Mouse (Mus musculus) Patski (cell line): ENCODE data around the gene Lmo7. TPM values are rescaled to one million over a fixed set of nuclear protein-coding genes. Genes with fewer than 3 reads are reported as not detected.

Experiments used
- ATAC-seq: fragments of 100-300 bp; one replicate; pipeline ENCODE4 v1.8.0; 2021
- CTCF ChIA-PET: fragments of 350-600 bp; sonication (Branson Sonifier 250); formaldehyde crosslinking; loops from one replicate; lab custom pipeline; 2022; ENCODE audit warnings: inconsistent platforms; lab: Charles Lee
- POLR2A ChIA-PET: fragments of 350-600 bp; sonication (Branson Sonifier 250); formaldehyde crosslinking; loops from one replicate; lab custom pipeline; 2022; ENCODE audit warnings: antibody characterized with exemption, inconsistent platforms; lab: Charles Lee
- DNase-seq: peaks from one replicate; pipeline ENCODE4 v3.0.0-alpha.2; 2011; ENCODE audit warnings: low read depth, low spot score
- H3K27me3 ChIP-seq: fragments of 371-371 bp; one replicate; pipeline ENCODE4 v1.5.1; 2021
- CTCF ChIP-seq: fragments of 100-300 bp; IDR thresholded peaks from one replicate; pipeline ENCODE4 v1.5.1; 2021
- in situ Hi-C: fragments of 300-500 bp; cut with MboI; formaldehyde crosslinking; loops from 3 replicates; pipeline ENCODE4 v1.11.1; 2018; ENCODE audit warnings: low pct_unique_long_range_greater_than_20kb, mixed read lengths
- polyA plus RNA-seq: library from polyadenylated mRNA; unstranded; gene quantifications from one replicate; pipeline ENCODE4 v1.2.3, GENCODE M21; 2021

The Lmo7 gene
- polyA plus RNA-seq, 1 experiment from 2014 or later = 60.7 TPM

DNA sequence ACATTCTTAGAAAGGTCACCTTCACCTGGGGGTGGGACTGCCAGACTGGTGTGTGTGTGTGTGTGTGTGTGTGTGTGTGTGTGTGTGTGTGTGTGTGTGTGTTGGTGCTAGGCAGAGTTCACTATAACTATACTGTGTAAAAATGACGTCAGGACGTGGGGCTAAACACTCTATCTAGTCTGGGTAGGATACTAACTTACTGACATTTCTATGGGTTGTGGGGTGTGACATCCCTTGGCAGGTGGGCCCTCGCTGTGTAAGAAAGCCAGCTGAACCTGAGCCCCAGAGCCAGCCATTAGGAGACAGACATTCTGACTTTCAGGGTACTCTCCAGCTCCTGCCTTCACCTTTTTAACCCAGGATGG is 47.4 kb downstream of the Lmo7 start:
- TF ChIP-seq CTCF = no peak
- CTCF ChIA-PET = interaction anchor here (1.4 to 1.9 kb wide), 2 partner anchors 15 to 169 kb away, joined by 5 to 6 read pairs; no protein-coding TSS in a partner anchor

DNA sequence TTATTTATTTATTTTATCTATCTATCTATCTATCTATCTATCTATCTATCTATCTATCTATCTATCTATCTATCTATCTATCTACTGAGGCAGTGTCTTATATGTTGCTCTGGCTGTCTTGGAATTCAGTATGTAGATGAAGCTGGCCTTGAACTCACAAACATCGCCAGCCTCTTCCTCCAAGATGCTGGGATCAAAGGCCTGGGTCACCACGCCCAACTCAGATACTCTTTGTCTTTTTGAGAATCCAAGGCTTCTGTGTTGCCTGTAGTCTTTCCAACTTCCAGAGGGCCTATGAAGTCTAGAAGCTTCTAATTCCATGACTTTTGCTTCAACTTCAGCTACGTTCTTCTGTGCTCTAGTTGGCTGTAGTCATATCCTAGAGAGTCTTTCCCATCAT is 48.7 kb downstream of the Lmo7 start:
- TF ChIP-seq CTCF = no peak
- DNase-seq (no peak), ATAC-seq (no peak)
- no peaks in the 10 kb centered on the region for H3K27me3 ChIP-seq
- POLR2A ChIA-PET = no interaction called here
- CTCF ChIA-PET = interaction anchor here (1.5 kb wide), 1 partner anchor 28 kb away, joined by 3 read pairs; no protein-coding TSS in a partner anchor
- in situ Hi-C loops = loop anchor here (25.0 kb wide), 1 partner anchor 1209 kb away; the partner anchor contains the start of gene Kctd12

More for the DNA sequence above, 47.4 kb downstream of the Lmo7 start:
- in situ Hi-C loops = loop anchor here (25.0 kb wide), 1 partner anchor 1210 kb away; the partner anchor contains the start of gene Kctd12
- POLR2A ChIA-PET = no interaction called here
- ATAC-seq (no peak), DNase-seq (no peak)
- H3K27me3 ChIP-seq = no peaks in the 10 kb centered on the region

DNA sequence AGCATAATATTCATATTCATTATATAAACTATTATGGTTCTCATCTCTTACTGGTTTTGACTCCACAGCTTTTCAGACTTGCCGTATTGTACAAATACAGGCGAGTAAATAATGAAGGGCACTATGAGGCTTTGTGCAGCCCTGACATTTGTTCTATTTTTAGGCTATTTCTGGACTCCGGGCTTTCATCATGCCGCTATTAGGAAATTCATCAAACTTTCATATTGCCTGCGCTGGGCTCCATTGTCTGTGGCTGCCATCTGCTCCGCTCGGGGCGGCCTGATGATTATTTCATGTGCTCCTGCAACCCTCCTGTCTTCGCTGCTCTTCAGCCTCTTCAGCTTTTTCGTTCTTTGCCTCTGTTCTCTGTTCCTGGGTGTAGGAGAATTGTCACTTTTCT is 50.3 kb downstream of the Lmo7 start:
- POLR2A ChIA-PET = interaction anchor here (0.6 kb wide), 1 partner anchor 87 kb away, joined by 3 read pairs; no protein-coding TSS in a partner anchor
- ATAC-seq = no peak
- in situ Hi-C loops = loop anchor here (5.0 to 25.0 kb wide), 3 partner anchors 147 to 1207 kb away; partner anchors contain the start of gene Kctd12
- TF ChIP-seq CTCF = no peak
- CTCF ChIA-PET = no interaction called here
- no peak for DNase-seq
- no peaks in the 10 kb centered on the region for H3K27me3 ChIP-seq

DNA sequence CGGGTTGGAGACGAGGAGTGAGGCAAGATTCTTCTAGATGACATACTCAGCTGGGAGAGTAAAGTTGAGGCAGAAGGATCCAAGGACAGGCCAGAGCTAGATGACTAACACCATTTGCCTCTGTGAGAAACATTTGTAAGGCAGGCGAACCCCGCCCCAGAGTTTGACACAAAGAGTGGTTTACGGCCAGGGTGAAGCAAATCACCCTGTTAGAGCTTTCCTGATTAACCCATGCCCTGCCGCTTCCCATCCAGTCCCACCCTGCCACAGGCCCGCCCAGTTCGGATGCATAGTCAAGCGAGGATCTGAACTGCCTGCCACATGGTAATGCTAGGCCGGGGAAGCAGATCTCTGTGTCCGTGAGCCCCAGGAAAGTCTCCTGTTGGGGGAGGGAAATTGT is 51.5 kb downstream of the Lmo7 start:
- ATAC-seq (no peak), DNase-seq (no peak)
- CTCF ChIA-PET = interaction anchor here (0.7 to 2.1 kb wide), 8 partner anchors 73 to 162 kb away, joined by 3 to 6 read pairs (median 4); no protein-coding TSS in a partner anchor
- H3K27me3 ChIP-seq = no peaks in the 10 kb centered on the region
- POLR2A ChIA-PET = no interaction called here
- in situ Hi-C loops = loop anchor here (5.0 to 25.0 kb wide), 3 partner anchors 146 to 1206 kb away; partner anchors contain the start of gene Kctd12
- no peak for TF ChIP-seq CTCF

DNA sequence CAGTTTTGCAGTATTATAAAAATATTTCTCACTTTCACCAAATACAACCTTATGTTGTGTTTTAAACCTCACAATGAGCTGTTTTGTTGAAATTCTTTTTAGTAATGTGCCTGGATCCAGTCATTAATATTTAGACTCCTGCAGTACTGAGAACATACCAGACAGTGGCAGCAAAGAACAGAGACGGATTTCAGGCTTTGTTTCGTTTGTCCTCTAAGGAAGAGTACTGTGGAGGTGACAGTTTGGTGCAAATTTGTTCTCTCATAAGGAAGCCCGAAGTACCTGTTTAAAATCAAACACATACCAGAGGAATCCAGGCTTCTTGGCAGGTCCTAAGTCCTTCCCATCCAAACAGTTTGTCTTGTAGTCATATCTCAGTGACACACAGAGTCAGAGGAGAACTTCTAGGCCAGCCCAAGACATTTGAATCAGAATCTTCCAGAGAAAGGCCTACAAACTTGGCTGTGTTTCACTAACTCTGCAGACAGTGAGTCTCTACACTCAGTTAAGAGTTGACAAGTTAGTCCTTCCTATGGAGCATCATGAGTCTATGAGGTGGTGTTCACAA is 52.3 kb downstream of the Lmo7 start:
- CTCF ChIA-PET = interaction anchor here (0.7 to 2.1 kb wide), 8 partner anchors 72 to 161 kb away, joined by 3 to 6 read pairs (median 4); no protein-coding TSS in a partner anchor
- H3K27me3 ChIP-seq = no peaks in the 10 kb centered on the region
- POLR2A ChIA-PET = no interaction called here
- DNase-seq (no peak), ATAC-seq (no peak)
- peak; percentile 74 for TF ChIP-seq CTCF
- in situ Hi-C loops = loop anchor here (5.0 to 25.0 kb wide), 3 partner anchors 145 to 1205 kb away; partner anchors contain the start of gene Kctd12

DNA sequence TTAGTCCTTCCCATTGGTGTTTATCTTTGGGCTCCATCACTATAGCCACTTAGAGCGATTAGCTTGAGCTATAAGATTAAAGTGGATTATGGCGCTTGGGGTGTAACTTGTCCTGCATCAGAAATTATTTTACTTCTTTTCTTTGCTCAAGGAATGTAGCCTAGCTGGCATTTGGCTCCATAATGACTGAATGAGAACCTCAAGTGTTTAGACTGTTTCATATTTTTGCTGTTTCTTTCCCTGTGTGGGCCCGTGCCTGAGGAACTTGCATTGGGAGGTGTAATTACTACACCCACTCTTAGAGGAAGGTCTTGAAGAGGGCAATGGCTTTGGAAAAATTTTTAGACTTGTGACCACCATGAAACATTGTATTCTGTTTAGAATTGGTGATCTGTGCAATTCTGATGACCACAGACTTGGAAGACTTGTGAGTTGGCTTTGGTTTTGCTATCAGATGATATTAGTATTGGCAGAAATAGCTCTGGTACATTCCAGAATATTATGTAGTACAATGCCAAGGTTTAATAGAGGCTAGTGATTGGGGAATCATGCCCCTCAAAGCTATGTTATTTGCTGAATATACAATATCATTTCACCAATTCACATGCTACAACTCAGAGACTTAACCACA is 54.7 kb downstream of the Lmo7 start:
- TF ChIP-seq CTCF = no peak
- POLR2A ChIA-PET = interaction anchor here (1.2 kb wide), 1 partner anchor 56 kb away, joined by 3 read pairs; no protein-coding TSS in a partner anchor
- CTCF ChIA-PET = interaction anchor here (0.9 to 1.9 kb wide), 5 partner anchors 9 to 130 kb away, joined by 3 to 8 read pairs (median 3); no protein-coding TSS in a partner anchor

DNA sequence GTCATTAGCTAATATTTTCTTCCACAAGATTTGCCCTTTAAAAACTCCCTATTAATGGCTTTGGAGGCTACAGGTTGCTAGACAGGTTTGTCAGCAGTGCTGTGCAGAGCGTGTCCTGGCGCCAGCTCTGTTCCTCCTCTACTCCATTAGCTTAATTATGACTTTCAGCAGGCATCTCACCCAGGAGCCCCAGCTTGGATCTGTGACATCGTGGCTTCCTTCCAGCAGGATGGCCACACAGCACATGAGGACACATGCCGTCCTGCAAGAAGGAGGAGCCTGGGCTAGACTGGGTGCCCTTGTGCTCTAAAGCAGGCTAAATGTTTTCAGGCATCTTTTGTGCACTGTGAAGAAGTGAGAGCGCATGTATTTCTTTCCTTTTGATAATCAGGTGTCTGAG is 58.1 kb downstream of the Lmo7 start:
- ChIA-PET POLR2A (no interaction called here), CTCF (interaction anchor here (0.6 to 1.2 kb wide), 2 partner anchors 14 to 43 kb away, joined by 3 to 4 read pairs; no protein-coding TSS in a partner anchor)
- no peak for TF ChIP-seq CTCF
- ATAC-seq (peak; percentile 35), DNase-seq (no peak)
- no peaks in the 10 kb centered on the region for H3K27me3 ChIP-seq
- in situ Hi-C loops = loop anchor here (25.0 kb wide), 1 partner anchor 1199 kb away; the partner anchor contains the start of gene Kctd12

More for the DNA sequence above, 54.7 kb downstream of the Lmo7 start:
- no peaks in the 10 kb centered on the region for H3K27me3 ChIP-seq
- DNase-seq (no peak), ATAC-seq (no peak)
- in situ Hi-C loops = loop anchor here (5.0 to 25.0 kb wide), 3 partner anchors 143 to 1203 kb away; partner anchors contain the start of gene Kctd12

DNA sequence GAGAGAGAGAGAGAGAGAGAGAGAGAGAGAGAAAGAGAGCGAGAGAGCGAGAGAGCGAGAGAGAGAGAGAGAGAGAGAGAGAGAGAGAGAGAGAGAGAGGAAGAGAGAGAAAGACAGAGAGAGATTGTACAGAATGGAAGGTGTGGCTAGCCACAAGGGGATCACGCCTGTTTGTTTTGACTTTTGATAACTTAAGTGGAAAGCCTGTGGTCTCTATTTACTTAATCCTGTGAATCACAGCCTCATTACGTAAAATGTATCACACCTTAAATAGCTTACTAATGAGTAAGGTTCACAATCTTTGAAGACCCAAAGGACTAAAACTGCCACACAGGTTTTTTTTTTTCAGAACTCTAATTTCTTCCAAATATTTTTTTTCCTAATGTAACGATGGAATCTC is 58.7 kb downstream of the Lmo7 start:
- ChIA-PET CTCF (interaction anchor here (0.6 to 1.2 kb wide), 2 partner anchors 14 to 42 kb away, joined by 3 to 4 read pairs; no protein-coding TSS in a partner anchor), POLR2A (no interaction called here)
- in situ Hi-C loops = loop anchor here (25.0 kb wide), 1 partner anchor 1199 kb away; the partner anchor contains the start of gene Kctd12
- no peaks in the 10 kb centered on the region for H3K27me3 ChIP-seq
- DNase-seq (no peak), ATAC-seq (no peak)
- TF ChIP-seq CTCF = no peak

DNA sequence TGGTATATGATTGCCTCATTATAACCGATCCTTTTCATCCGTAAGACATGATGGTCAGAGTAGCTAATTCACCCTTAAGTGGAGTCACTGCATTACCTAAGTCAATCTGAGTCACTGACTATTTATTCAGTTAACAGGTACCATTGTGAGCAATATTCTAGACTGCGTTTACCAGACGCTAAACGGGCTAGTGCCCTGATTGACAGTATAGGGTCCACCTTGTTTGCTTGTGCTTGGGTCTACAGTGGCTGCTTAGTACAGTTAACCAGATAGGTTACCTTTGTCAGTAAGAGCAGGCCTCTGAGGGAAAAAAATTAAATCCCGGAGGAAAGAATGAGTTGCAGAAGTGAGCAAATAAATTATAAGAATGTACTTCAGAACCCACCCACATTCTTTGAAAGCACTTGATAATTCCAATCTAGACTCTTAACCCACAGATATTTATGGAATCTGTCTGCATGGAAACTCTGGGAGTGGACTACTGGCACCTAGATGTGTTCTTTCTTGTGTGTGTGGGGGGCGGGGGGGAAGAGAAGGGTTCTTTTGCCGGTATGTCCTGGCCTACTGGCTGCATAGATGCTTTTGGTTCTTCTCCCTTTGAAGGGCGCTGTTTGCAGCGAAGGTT is 64.9 kb downstream of the Lmo7 start:
- ChIA-PET CTCF (interaction anchor here (1.0 kb wide), 1 partner anchor 57 kb away, joined by 3 read pairs; no protein-coding TSS in a partner anchor), POLR2A (no interaction called here)
- in situ Hi-C loops = loop anchor here (25.0 kb wide), 1 partner anchor 1193 kb away; the partner anchor contains the start of gene Kctd12
- TF ChIP-seq CTCF = no peak
- H3K27me3 ChIP-seq = no peaks in the 10 kb centered on the region
- DNase-seq (no peak), ATAC-seq (peak; percentile 81)
